Mouse (Mus musculus) MEL (cell line): ENCODE measurements around the gene Spef1. TPM values are rescaled to one million over a fixed set of nuclear protein-coding genes. Genes with fewer than 3 reads are reported as not detected.

ENCODE experiments used
- DNase-seq: peaks from one replicate; pipeline ENCODE4 v3.0.0; 2011; ENCODE audit warnings: low read depth, low spot score
- H3K27ac ChIP-seq: 2 replicates; pipeline ENCODE4 v1.5.1; 2012; ENCODE audit warnings: low read depth, mild to moderate bottlenecking, control low read depth, low read length, moderate library complexity; ENCODE audit not compliant: control insufficient read depth
- H3K27me3 ChIP-seq, 2 experiments: fragments of 150-350 bp in 1 of 2; sonication (generic) in 1 of 2; 2 replicates each; pipeline ENCODE4 v1.6.1; 2012; ENCODE audit warnings: low read length in 2 of 2, mild to moderate bottlenecking in 2 of 2, improper control_type of control experiment in 1 of 2, moderate library complexity in 1 of 2; ENCODE audit not compliant: insufficient read depth in 2 of 2, control insufficient read depth in 1 of 2
- H3K36me3 ChIP-seq, 2 experiments: 2 replicates each; pipeline ENCODE4 v1.6.1; 2012 to 2014; ENCODE audit warnings: low read length in 2 of 2, improper control_type of control experiment in 1 of 2, inconsistent platforms in 1 of 2, mild to moderate bottlenecking in 1 of 2; ENCODE audit not compliant: insufficient read depth in 2 of 2, control insufficient read depth in 1 of 2
- H3K4me1 ChIP-seq, 2 experiments: fragments of 150-350 bp in 1 of 2; sonication (generic) in 1 of 2; 2 replicates each; pipeline ENCODE4 v1.6.1; 2012; ENCODE audit warnings: low read length in 2 of 2, improper control_type of control experiment in 1 of 2, mild to moderate bottlenecking in 1 of 2; ENCODE audit not compliant: insufficient read depth in 2 of 2, control insufficient read depth in 1 of 2
- H3K4me3 ChIP-seq, 2 experiments: fragments of 150-350 bp in 1 of 2; sonication (generic) in 1 of 2; 2 replicates each; pipeline ENCODE4 v1.5.1; 2012; ENCODE audit warnings: low read depth in 2 of 2, low read length in 2 of 2, mild to moderate bottlenecking in 2 of 2, moderate library complexity in 2 of 2, control low read depth in 1 of 2, improper control_type of control experiment in 1 of 2; ENCODE audit not compliant: control insufficient read depth in 1 of 2, insufficient read depth in 1 of 2
- H3K79me2 ChIP-seq: 2 replicates; pipeline ENCODE4 v1.6.1; 2012; ENCODE audit warnings: mild to moderate bottlenecking, low read length, moderate library complexity; ENCODE audit not compliant: control insufficient read depth, poor library complexity, insufficient read depth
- H3K9ac ChIP-seq: 2 replicates; pipeline ENCODE4 v1.6.1; 2012; ENCODE audit warnings: low read depth, mild to moderate bottlenecking, control low read depth, low read length, moderate library complexity; ENCODE audit not compliant: control insufficient read depth, poor library complexity, severe bottlenecking
- H3K9me3 ChIP-seq: fragments of 150-350 bp; sonication (generic); replicated peaks from 2 replicates; pipeline ENCODE4 v1.6.1; 2012; ENCODE audit warnings: mild to moderate bottlenecking, low read length, improper control_type of control experiment, moderate library complexity; ENCODE audit not compliant: insufficient read depth
- CHD1 ChIP-seq: IDR thresholded peaks from 2 replicates; pipeline ENCODE4 v1.6.1; 2012; ENCODE audit warnings: low read depth, mild to moderate bottlenecking, inconsistent platforms, low read length, improper control_type of control experiment
- CTCF ChIP-seq, 3 experiments: IDR thresholded peaks in 2 of 3; conservative IDR thresholded peaks in 1 of 3; 2 replicates each; pipeline ENCODE4 v1.5.1; 2011 to 2012; ENCODE audit warnings: low read length in 3 of 3, low read depth in 2 of 3, mild to moderate bottlenecking in 2 of 3, improper control_type of control experiment in 1 of 3, inconsistent platforms in 1 of 3, mixed read lengths in 1 of 3, moderate library complexity in 1 of 3; ENCODE audit not compliant: control insufficient read depth in 1 of 3, insufficient read depth in 1 of 3, poor library complexity in 1 of 3, severe bottlenecking in 1 of 3
- EP300 ChIP-seq, 2 experiments: IDR thresholded peaks; 2 replicates each; pipeline ENCODE4 v1.6.1; 2011; ENCODE audit warnings: improper control_type of control experiment in 2 of 2, low read length in 2 of 2, low read depth in 1 of 2, mild to moderate bottlenecking in 1 of 2
- HCFC1 ChIP-seq: IDR thresholded peaks from 2 replicates; pipeline ENCODE4 v1.6.1; 2012; ENCODE audit warnings: low read depth, mild to moderate bottlenecking, inconsistent platforms, low read length, improper control_type of control experiment, moderate library complexity
- MAFK ChIP-seq: IDR thresholded peaks from 2 replicates; pipeline ENCODE4 v1.6.1; 2011; ENCODE audit warnings: low read depth, mild to moderate bottlenecking, low read length, improper control_type of control experiment, borderline replicate concordance
- MAX ChIP-seq: IDR thresholded peaks from 2 replicates; pipeline ENCODE4 v1.6.1; 2011; ENCODE audit warnings: low read length, improper control_type of control experiment
- MAZ ChIP-seq: IDR thresholded peaks from 2 replicates; pipeline ENCODE4 v1.6.1; 2012; ENCODE audit warnings: low read depth, mild to moderate bottlenecking, inconsistent platforms, low read length, improper control_type of control experiment
- MEF2A ChIP-seq: IDR thresholded peaks from 2 replicates; pipeline ENCODE4 v1.6.1; 2014; ENCODE audit warnings: low read depth, mild to moderate bottlenecking, inconsistent platforms, low read length, improper control_type of control experiment; ENCODE audit not compliant: poor library complexity, insufficient replicate concordance, severe bottlenecking; ENCODE audit errors: extremely low read depth
- MYB ChIP-seq: IDR thresholded peaks from 2 replicates; pipeline ENCODE4 v1.6.1; 2011; ENCODE audit warnings: mild to moderate bottlenecking, low read depth, low read length, improper control_type of control experiment
- MYC ChIP-seq: IDR thresholded peaks from 2 replicates; pipeline ENCODE4 v1.6.1; 2011; ENCODE audit warnings: low read depth, mild to moderate bottlenecking, low read length, improper control_type of control experiment, moderate library complexity
- NRF1 ChIP-seq: IDR thresholded peaks from 2 replicates; pipeline ENCODE4 v1.6.1; 2014; ENCODE audit warnings: low read depth, mild to moderate bottlenecking, inconsistent platforms, low read length, improper control_type of control experiment, moderate library complexity; ENCODE audit not compliant: poor library complexity, insufficient read depth, severe bottlenecking
- POLR2AphosphoS2 ChIP-seq: IDR thresholded peaks from 2 replicates; pipeline ENCODE4 v1.6.1; 2011; ENCODE audit warnings: low read length, improper control_type of control experiment
- SMC3 ChIP-seq: IDR thresholded peaks from 2 replicates; pipeline ENCODE4 v1.6.1; 2011; ENCODE audit warnings: low read depth, low read length, improper control_type of control experiment
- TAL1 ChIP-seq: IDR thresholded peaks from 2 replicates; pipeline ENCODE4 v1.6.1; 2012; ENCODE audit warnings: mild to moderate bottlenecking, inconsistent platforms, low read length, moderate library complexity, mixed read lengths
- USF2 ChIP-seq, 2 experiments: IDR thresholded peaks; 2 replicates each; pipeline ENCODE4 v1.6.1; 2011 to 2012; ENCODE audit warnings: improper control_type of control experiment in 2 of 2, low read length in 2 of 2, borderline replicate concordance in 1 of 2, inconsistent platforms in 1 of 2, low read depth in 1 of 2, mild to moderate bottlenecking in 1 of 2; ENCODE audit not compliant: insufficient read depth in 1 of 2
- ZNF384 ChIP-seq: IDR thresholded peaks from 2 replicates; pipeline ENCODE4 v1.6.1; 2012; ENCODE audit warnings: low read depth, mild to moderate bottlenecking, inconsistent platforms, low read length, improper control_type of control experiment
- polyA plus RNA-seq, 2 experiments: library from polyadenylated mRNA; stranded (reverse) in 1 of 2; unstranded in 1 of 2; fragments of >175 nt in 1 of 2; fragments of >200 nt in 1 of 2; gene quantifications; 2 replicates each; pipeline versions ENCODE4 v1.2.1 to v1.2.4; 2012; ENCODE audit warnings: low replicate concordance in 2 of 2, low read depth in 1 of 2; ENCODE audit not compliant: insufficient read length in 2 of 2, insufficient read depth in 1 of 2, missing spikeins in 1 of 2
- total RNA-seq: library from RNA; depleted of rRNA; stranded (reverse); fragments of 300-350 nt; gene quantifications from 2 replicates; pipeline ENCODE4 v1.2.3, GENCODE M21; 2012

Spef1 gene
- total and polyA plus RNA-seq, 3 experiments = 1.2 to 1.8 TPM; not detected in 1

DNA sequence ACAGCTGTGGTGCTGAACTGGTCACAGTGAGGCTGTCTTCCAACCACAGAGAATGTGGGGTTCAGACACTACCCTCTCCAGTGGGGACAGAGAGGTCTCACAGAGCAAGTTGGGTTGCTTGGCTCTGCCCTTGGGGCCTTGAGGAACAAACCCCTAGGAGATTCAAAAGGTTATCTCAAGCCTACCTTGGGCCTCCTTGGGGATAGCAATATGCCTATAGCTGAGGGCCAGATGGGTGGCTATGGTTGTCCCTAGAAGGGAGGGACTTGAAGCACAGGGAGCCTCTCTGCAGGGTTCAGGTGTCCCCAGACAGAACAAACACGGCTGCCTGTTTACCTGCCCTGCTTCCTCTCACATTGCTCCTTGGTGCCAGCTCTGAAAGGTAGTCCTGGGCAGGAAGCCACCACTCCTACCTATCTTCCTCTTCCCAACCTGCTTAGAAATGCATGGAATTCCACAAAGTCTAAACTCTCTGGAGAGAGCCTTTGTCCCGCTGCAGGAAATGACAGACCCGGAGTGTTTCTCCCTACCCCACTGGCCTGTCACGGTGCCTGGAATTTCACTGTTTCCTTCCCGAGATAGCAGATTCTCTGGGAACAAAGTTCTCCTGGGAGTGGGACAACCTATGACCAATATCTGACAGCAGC is 47.1 kb downstream of the Spef1 start:
- peaks cover 10 to 24% of the 10 kb centered on the region in 2 experiments for H3K4me1 ChIP-seq
- no peaks in the 10 kb centered on the region for H3K27me3 ChIP-seq
- TF ChIP-seq ZNF384 (no peak), MAZ (no peak), CHD1 (no peak)
- no peaks in the 10 kb centered on the region for H3K9me3 ChIP-seq
- peaks cover 0 to 7% of the 10 kb centered on the region in 2 experiments; a peak in 2 of 4 replicates for H3K36me3 ChIP-seq
- no peak for DNase-seq
- no peak overlapping the region for H3K27ac ChIP-seq
- no peaks in the 10 kb centered on the region for H3K79me2 ChIP-seq
- no peak overlapping the region for H3K4me3 ChIP-seq
- H3K9ac ChIP-seq = no peak overlapping the region

DNA sequence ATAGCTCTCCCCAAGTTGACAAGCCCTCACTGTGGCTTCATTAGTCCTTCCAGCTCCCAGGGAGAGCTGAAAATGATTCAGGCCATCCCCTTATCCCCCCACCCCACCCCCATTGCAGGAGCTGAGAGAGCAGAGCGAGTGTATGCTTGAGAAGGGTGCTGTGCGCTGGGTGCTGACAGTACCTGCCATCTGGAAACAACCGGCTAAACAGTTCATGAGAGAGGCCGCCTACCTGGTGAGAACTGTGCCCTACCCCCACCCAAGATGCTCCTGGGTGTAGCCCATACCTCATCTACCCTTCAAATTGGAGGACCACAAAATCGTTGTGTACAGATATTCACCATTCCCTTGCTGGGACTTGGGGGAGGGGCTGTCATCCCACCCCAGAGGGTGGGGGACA is 47.8 kb downstream of the Spef1 start:
- Histone ChIP-seq H3K4me1 (peaks cover 10 to 24% of the 10 kb centered on the region in 2 experiments), H3K36me3 (peaks cover 0 to 7% of the 10 kb centered on the region in 2 experiments; a peak in 2 of 4 replicates), H3K27ac (no peak overlapping the region), H3K9ac (no peak overlapping the region), H3K4me3 (no peak overlapping the region), H3K9me3 (no peaks in the 10 kb centered on the region), H3K79me2 (no peaks in the 10 kb centered on the region), H3K27me3 (no peaks in the 10 kb centered on the region)
- no peak for TF ChIP-seq HCFC1
- TF ChIP-seq MAFK = no peak
- no peak for TF ChIP-seq EP300 (IDR thresholded peaks at IDR 0.05; ENCODE audit: low read depth in 1 of 2, low read length in 2 of 2)
- TF ChIP-seq MAX = no peak
- TF ChIP-seq CTCF (IDR thresholded peaks at IDR 0.05 in 2 of 3, conservative IDR thresholded peaks at IDR 0.05 in 1 of 3; ENCODE audit: control insufficient read depth in 1 of 3, insufficient read depth in 1 of 3, low read depth in 2 of 3, low read length in 3 of 3, poor library complexity in 1 of 3, severe bottlenecking in 1 of 3) = no peak
- TF ChIP-seq MYC = no peak
- no peak for TF ChIP-seq POLR2AphosphoS2
- TF ChIP-seq SMC3 = no peak
- no peak for TF ChIP-seq NRF1
- no peak for TF ChIP-seq MYB
- TF ChIP-seq USF2 (IDR thresholded peaks at IDR 0.05; ENCODE audit: borderline replicate concordance in 1 of 2, insufficient read depth in 1 of 2, low read depth in 1 of 2, low read length in 2 of 2) = no peak
- TF ChIP-seq TAL1 = no peak
- no peak for TF ChIP-seq MEF2A
- no peak for DNase-seq
